Mouse (Mus musculus) heart, embryonic 12.5 days (tissue): ENCODE data around the gene Pard3b. TPM values are rescaled to one million over a fixed set of nuclear protein-coding genes. Genes with fewer than 3 reads are reported as not detected.
A peak's percentile ranks its signal among the peaks of the same experiment; 100 is the strongest.

Experiments used
- ATAC-seq: fragments of 200-750 bp; cut with Nextera tagmentation; 2 replicates; pipeline ENCODE4 v1.8.0; 2017; ENCODE audit warnings: moderate TSS enrichment, moderate library complexity; ENCODE audit not compliant: insufficient number of reproducible peaks, low FRiP score
- H3K27ac ChIP-seq: fragments of 300-500 bp; sonication (generic); 2 replicates; pipeline ENCODE4 v1.5.1; 2016; ENCODE audit warnings: mild to moderate bottlenecking, moderate library complexity; ENCODE audit not compliant: poor library complexity, severe bottlenecking
- H3K27me3 ChIP-seq: fragments of 300-500 bp; sonication (generic); replicated peaks from 2 replicates; pipeline ENCODE4 v1.6.1; 2016; ENCODE audit warnings: mild to moderate bottlenecking, moderate library complexity
- H3K36me3 ChIP-seq: fragments of 300-500 bp; sonication (generic); 2 replicates; pipeline ENCODE4 v1.6.1; 2016; ENCODE audit warnings: mild to moderate bottlenecking, moderate library complexity
- H3K4me1 ChIP-seq: fragments of 300-500 bp; sonication (generic); replicated peaks from 2 replicates; pipeline ENCODE4 v1.6.1; 2016; ENCODE audit warnings: mild to moderate bottlenecking
- H3K4me2 ChIP-seq: fragments of 300-500 bp; sonication (generic); 2 replicates; pipeline ENCODE4 v1.6.1; 2016; ENCODE audit warnings: mild to moderate bottlenecking, moderate library complexity
- H3K4me3 ChIP-seq: fragments of 300-500 bp; sonication (generic); 2 replicates; pipeline ENCODE4 v1.5.1; 2016; ENCODE audit warnings: mild to moderate bottlenecking
- H3K9ac ChIP-seq: fragments of 300-500 bp; sonication (generic); 2 replicates; pipeline ENCODE4 v1.6.1; 2016; ENCODE audit warnings: mild to moderate bottlenecking, moderate library complexity
- H3K9me3 ChIP-seq: fragments of 300-500 bp; sonication (generic); replicated peaks from 2 replicates; pipeline ENCODE4 v1.6.1; 2016; ENCODE audit warnings: mild to moderate bottlenecking, moderate library complexity
- WGBS: fragments of 180-500 bp; shearing (Covaris S2); methylation state at CpG from one replicate; pipeline ENCODE4 v1.1.7; 2016; 5-methylcytosine and 5-hydroxymethylcytosine counted together
- polyA plus RNA-seq: library from polyadenylated mRNA; unstranded; fragments of >200 nt; fragmentation: Nextera tagmentation; extraction: Ambion mirVana; gene quantifications from 2 replicates; pipeline ENCODE4 v1.2.1, GENCODE M21; 2016

The Pard3b gene
- polyA plus RNA-seq, 1 experiment from 2014 or later = 16.0 TPM

DNA sequence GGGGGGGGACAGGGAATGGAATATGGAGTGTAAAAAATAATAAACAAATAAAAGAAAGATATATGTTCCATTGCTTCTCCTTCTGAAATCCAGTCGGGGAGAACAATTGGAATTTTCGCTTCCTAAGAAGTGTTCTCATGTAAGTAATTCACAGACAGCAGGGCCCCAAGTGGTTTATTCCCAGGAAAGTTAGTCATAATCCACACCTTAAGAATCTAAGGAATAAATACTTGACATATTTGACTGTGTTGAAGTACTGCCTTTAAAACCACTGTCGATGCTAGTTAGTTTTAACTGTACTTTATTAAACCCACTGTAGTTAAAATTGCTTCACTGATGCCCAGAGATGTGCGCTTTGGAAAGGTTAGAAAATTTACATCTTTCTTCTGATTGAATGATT, 442.5 kb downstream of the Pard3b start:
- H3K36me3 ChIP-seq = no peaks in the 10 kb centered on the region
- no peaks in the 10 kb centered on the region for H3K27me3 ChIP-seq
- no peak overlapping the region for H3K4me2 ChIP-seq
- H3K9me3 ChIP-seq = no peaks in the 10 kb centered on the region
- H3K4me1 ChIP-seq = peaks cover 5% of the 10 kb centered on the region; the same call in 1 of the 2 replicates
- H3K4me3 ChIP-seq = no peak overlapping the region
- H3K27ac ChIP-seq = no peak overlapping the region
- H3K9ac ChIP-seq = no peak overlapping the region
- WGBS = 86% methylated on average over 4 of the region's 4 CpGs
- ATAC-seq = no peak

DNA sequence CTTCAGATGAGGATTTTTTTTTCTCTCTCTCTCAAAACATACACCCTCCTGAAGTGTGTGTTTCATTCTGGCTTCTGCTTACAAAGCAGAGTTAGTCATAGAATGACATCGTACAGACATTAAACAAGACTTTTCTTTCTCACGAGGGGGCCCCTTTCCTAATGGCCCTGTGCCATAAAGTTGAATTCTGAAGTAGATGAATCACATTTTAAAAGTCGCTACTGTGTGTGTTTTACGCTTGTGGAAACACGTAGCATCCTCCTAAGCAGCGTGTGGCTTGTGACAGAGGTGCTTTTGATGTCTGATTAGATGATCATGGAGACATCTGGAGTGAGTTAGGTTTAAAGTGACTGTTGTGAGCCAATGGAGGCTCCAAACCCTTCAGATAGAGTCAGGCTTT, 447.4 kb downstream of the Pard3b start:
- no peak overlapping the region for H3K4me2 ChIP-seq

DNA sequence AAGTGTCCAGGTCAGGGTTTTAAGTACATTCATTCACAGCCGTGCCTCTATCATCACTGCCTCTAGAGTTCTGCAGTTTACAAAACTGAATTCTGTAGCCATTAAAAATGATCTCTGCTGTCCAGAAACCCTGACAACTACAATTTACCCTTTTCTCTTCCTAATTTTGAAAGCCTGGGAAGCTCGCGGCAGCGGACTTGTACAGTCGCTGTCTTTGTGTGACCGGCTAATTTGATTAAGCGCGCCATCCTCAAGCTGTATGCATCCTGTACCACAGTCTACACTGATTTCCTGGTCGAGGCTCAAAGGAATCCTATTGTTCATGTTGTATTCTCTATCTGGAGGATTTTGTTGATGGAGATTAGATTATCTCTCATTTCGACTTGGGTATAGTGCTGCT, 448.8 kb downstream of the Pard3b start:
- Histone ChIP-seq H3K4me3 (no peak overlapping the region), H3K4me2 (no peak overlapping the region), H3K27me3 (no peaks in the 10 kb centered on the region), H3K9ac (no peak overlapping the region), H3K36me3 (no peaks in the 10 kb centered on the region), H3K9me3 (no peaks in the 10 kb centered on the region), H3K4me1 (peaks cover 6% of the 10 kb centered on the region; the same call in 1 of the 2 replicates), H3K27ac (no peak overlapping the region)
- 76% methylated on average over 10 of the region's 10 CpGs for WGBS
- ATAC-seq = no peak

More for the DNA sequence above, 447.4 kb downstream of the Pard3b start:
- Histone ChIP-seq H3K4me1 (peaks cover 6% of the 10 kb centered on the region; the same call in 1 of the 2 replicates), H3K9ac (no peak overlapping the region), H3K36me3 (no peaks in the 10 kb centered on the region), H3K9me3 (no peaks in the 10 kb centered on the region), H3K4me3 (no peak overlapping the region), H3K27me3 (no peaks in the 10 kb centered on the region), H3K27ac (no peak overlapping the region)
- 43% methylated on average over 6 of the region's 6 CpGs for WGBS
- no peak for ATAC-seq

DNA sequence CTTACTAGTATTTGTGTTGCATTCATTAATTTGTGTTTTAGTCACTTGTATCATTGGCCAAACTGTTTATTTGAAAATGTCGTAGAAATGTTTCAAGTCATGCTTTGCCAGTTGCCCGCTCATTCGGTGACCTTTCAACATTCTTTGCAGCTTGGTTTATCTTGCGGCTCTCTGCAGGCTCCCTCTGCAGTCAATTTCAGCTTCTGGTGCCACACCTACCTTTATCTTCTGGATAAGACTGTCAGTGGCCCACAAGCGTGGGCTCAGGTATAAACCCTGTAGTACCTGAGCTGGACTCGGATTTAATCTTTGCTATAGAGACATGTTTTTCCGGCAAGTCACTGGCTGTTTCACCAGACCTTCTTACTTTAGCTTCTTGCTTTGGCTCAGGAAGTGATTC, 456.3 kb downstream of the Pard3b start:
- no peak for ATAC-seq
- no peak overlapping the region for H3K4me2 ChIP-seq
- no peak overlapping the region for H3K9ac ChIP-seq
- WGBS = 39% methylated on average over 7 of the region's 7 CpGs
- H3K27ac ChIP-seq = no peak overlapping the region
- no peaks in the 10 kb centered on the region for H3K9me3 ChIP-seq
- H3K4me3 ChIP-seq = no peak overlapping the region
- H3K36me3 ChIP-seq = no peaks in the 10 kb centered on the region
- peaks cover 11% of the 10 kb centered on the region; the same call in 1 of the 2 replicates for H3K4me1 ChIP-seq
- no peaks in the 10 kb centered on the region for H3K27me3 ChIP-seq

DNA sequence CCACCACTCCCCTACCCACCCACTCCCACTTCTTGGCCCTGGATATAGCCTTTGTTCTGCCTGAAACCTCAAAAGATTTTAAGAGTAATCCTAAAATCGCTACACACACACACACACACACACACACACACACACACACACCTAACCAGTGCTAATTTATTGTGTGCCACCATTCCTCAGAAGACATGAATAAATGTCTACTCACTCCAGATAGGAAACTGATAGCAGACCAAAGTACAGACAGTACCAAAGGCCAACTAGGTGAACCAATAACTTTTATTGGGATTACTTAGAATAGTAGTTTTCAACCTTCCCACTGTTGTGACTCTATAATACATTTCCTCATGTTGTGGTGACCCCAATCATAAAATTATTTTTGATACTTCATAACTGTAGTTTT, 483.8 kb downstream of the Pard3b start:
- Histone ChIP-seq H3K36me3 (no peaks in the 10 kb centered on the region), H3K4me1 (no peaks in the 10 kb centered on the region), H3K27me3 (no peaks in the 10 kb centered on the region), H3K4me3 (no peak overlapping the region), H3K9ac (no peak overlapping the region), H3K4me2 (no peak overlapping the region), H3K27ac (no peak overlapping the region), H3K9me3 (no peaks in the 10 kb centered on the region)
- ATAC-seq = no peak
- 90% methylated on average over 1 of the region's 1 CpGs for WGBS

DNA sequence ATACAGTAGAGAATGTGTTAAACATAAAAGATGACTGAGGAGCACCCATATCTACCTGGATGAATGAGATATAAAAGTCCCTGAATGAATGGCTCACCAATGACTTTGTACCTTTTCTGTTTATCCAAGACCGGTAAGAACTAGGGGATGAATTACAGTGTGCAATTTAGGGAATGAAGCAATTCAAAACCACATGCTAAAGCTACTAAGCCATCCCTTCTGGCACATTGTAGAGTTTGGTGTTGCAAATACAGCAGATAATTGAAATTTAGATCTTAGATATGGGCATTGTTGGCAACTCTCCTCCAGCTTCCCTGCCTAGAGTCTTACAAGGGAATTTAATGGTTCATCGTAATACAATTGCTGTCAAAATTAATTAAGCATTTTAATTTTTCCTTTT, 490.6 kb downstream of the Pard3b start:
- H3K27ac ChIP-seq = no peak overlapping the region
- no peaks in the 10 kb centered on the region for H3K9me3 ChIP-seq
- no peaks in the 10 kb centered on the region for H3K4me1 ChIP-seq
- WGBS = 88% methylated on average over 2 of the region's 2 CpGs
- ATAC-seq = no peak
- H3K4me3 ChIP-seq = no peak overlapping the region
- no peaks in the 10 kb centered on the region for H3K36me3 ChIP-seq
- H3K27me3 ChIP-seq = no peaks in the 10 kb centered on the region
- no peak overlapping the region for H3K9ac ChIP-seq
- no peak overlapping the region for H3K4me2 ChIP-seq

DNA sequence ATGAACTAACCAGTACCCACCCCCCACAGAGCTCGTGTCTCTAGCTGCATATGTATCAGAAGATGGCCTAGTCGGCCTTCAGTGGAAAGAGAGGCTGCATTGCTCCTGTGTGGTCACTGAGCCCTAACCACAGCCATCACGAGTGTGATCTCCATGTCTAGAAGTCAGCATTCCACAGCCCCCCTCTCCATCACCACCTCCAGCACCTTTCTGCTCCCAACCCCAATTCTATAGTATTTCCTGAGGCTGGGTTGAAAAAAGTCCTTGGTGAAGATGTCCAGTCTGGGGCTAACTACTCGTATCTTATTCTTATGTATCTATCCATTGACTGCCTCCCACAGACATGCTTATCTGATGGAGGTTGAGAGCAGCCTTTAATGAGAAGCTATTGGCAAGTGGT, 509.5 kb downstream of the Pard3b start:
- H3K4me2 ChIP-seq = no peak overlapping the region
- no peak overlapping the region for H3K27ac ChIP-seq
- no peak for ATAC-seq
- no peaks in the 10 kb centered on the region for H3K36me3 ChIP-seq
- H3K4me3 ChIP-seq = no peak overlapping the region
- H3K4me1 ChIP-seq = no peaks in the 10 kb centered on the region
- H3K9ac ChIP-seq = no peak overlapping the region
- WGBS = 72% methylated on average over 4 of the region's 4 CpGs
- no peaks in the 10 kb centered on the region for H3K9me3 ChIP-seq
- no peaks in the 10 kb centered on the region for H3K27me3 ChIP-seq

DNA sequence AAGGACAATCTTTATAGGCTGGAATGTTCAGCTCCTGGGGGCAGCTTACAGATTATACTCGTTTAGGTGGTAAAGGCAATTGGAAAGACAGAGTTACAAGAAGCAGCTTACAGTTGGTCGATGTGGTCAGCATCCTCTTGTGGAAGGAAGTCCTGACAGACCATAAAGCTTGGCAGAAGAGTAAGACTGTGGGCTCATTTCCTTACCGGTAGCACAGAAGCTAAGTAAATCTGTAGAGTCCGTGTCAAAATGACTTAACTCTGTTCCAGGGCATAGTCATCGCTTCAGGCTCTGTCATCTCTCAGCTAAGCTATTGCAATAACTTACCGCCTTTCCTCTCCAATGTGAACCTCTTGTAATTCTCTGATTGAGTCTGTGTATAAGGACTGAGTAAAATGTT, 510.2 kb downstream of the Pard3b start:
- no peaks in the 10 kb centered on the region for H3K36me3 ChIP-seq
- H3K27me3 ChIP-seq = no peaks in the 10 kb centered on the region
- H3K4me2 ChIP-seq = no peak overlapping the region
- ATAC-seq = no peak
- WGBS = 81% methylated on average over 6 of the region's 6 CpGs
- H3K9me3 ChIP-seq = no peaks in the 10 kb centered on the region
- no peak overlapping the region for H3K27ac ChIP-seq
- no peak overlapping the region for H3K4me3 ChIP-seq
- H3K4me1 ChIP-seq = no peaks in the 10 kb centered on the region
- no peak overlapping the region for H3K9ac ChIP-seq

DNA sequence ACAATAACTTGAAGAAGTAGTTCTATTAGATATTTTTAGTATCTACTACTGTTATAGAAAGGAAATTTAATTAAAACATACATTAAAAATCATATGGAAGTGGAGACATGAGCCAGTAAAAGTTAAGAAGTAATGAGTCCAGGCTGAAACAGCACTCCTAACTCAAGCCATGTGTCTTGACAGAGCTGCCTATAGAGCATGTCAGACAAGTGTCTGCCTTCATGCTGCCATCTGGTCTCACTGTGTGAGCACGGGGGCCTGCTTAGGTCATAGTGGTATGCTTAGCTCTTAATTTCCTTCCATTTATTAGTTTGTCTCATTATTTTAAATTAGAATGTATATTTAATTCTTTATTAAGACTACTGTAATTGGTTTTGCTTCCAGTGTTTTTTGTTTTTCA, 517.3 kb downstream of the Pard3b start:
- no peak overlapping the region for H3K9ac ChIP-seq
- H3K27me3 ChIP-seq = no peaks in the 10 kb centered on the region
- no peaks in the 10 kb centered on the region for H3K36me3 ChIP-seq
- H3K4me2 ChIP-seq = no peak overlapping the region
- H3K4me3 ChIP-seq = no peak overlapping the region
- 69% methylated on average over 1 of the region's 1 CpGs for WGBS
- H3K9me3 ChIP-seq = no peaks in the 10 kb centered on the region
- no peak overlapping the region for H3K27ac ChIP-seq
- no peak for ATAC-seq
- H3K4me1 ChIP-seq = no peaks in the 10 kb centered on the region

DNA sequence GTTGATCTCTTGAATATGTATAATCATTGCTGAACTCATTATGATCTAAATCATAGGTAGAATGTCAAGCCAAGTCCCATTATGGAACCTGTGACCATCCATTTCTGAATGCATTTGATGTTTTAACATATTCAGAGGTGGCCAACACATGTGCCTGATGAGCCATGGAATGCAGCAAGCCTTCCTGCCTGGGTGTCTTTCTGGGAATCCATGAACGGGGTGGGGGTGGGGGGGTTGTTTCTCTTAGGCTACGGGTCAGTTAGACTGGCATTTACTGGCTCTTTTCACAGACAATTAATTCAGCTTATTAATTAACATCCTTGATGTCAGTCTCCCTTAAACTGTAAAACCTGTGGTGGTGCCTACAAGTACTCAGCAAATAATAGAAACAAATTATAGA, 521.0 kb downstream of the Pard3b start:
- no peak overlapping the region for H3K9ac ChIP-seq
- WGBS = 84% methylated on average over 2 of the region's 2 CpGs

DNA sequence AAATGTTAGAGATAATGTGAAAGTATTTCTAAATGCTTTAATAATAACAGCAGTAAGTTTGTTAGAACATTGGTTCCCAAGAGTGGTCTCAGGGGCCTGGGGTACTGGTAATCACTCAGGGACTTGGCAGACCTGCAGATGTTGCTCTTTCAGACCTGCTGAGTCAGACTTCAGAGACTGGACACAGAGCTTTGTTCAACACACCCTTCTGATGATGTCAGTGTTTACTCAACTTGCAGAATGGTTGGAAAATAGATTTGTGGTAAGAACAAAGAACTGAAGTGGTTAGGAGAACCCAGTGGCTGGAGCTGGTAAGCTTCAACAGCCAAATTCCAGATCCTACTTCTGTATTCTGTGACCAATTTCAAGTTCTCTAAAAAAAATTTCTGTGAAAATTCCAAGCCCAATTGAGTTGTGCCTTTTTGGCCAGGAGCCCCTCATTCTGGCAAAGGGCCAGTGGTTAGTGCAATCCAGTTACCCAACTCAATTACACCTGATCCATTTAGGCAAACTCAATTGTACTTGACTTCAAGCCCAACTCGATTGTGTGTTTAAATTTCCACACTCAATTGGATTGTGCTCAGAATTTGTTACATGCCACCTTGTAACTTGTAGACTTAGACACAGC, 536.5 kb downstream of the Pard3b start:
- Histone ChIP-seq H3K36me3 (no peaks in the 10 kb centered on the region), H3K9me3 (no peaks in the 10 kb centered on the region), H3K27ac (no peak overlapping the region), H3K9ac (no peak overlapping the region), H3K4me2 (no peak overlapping the region), H3K4me1 (peaks cover 9% of the 10 kb centered on the region; the same call in 1 of the 2 replicates), H3K27me3 (no peaks in the 10 kb centered on the region), H3K4me3 (no peak overlapping the region)
- ATAC-seq = no peak
- 78% methylated on average over 1 of the region's 1 CpGs for WGBS

More for the DNA sequence above, 521.0 kb downstream of the Pard3b start:
- no peak overlapping the region for H3K4me3 ChIP-seq
- no peak overlapping the region for H3K27ac ChIP-seq
- no peak overlapping the region for H3K4me2 ChIP-seq
- H3K36me3 ChIP-seq = no peaks in the 10 kb centered on the region
- H3K9me3 ChIP-seq = no peaks in the 10 kb centered on the region
- ATAC-seq = no peak
- no peaks in the 10 kb centered on the region for H3K4me1 ChIP-seq
- no peaks in the 10 kb centered on the region for H3K27me3 ChIP-seq

DNA sequence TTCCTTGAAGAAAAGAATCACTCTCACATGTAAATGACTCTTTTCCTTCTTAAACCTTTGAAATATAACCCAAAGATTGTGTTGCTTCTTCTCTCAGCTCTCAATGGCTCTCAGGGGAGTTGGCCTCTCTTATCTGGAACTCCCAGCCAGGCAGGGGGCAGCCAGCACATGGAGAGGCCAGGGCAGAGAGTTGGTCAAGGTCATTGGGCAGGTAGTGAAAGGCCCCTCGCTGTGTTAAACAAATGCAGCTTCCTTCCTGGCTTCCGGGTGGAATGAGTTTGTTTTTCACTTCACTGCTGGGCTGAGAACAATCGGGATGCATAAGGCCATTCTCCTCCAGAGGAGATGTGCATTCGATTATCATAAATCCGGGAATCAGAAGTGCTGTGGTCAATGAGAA, 543.0 kb downstream of the Pard3b start:
- Histone ChIP-seq H3K27ac (no peak overlapping the region; the same call in 1 of the 2 replicates), H3K27me3 (no peaks in the 10 kb centered on the region), H3K4me2 (0 out of 2 replicates have a peak overlapping the region, but pooled peaks have one; percentile 18), H3K4me3 (no peak overlapping the region), H3K9ac (no peak overlapping the region), H3K9me3 (no peaks in the 10 kb centered on the region), H3K4me1 (peaks cover 15% of the 10 kb centered on the region), H3K36me3 (no peaks in the 10 kb centered on the region)
- WGBS = 11% methylated on average over 5 of the region's 5 CpGs
- ATAC-seq = no peak
